Mouse (Mus musculus): ENCODE data around the gene Olfr826. TPM values are rescaled to one million over a fixed set of nuclear protein-coding genes. Genes with fewer than 3 reads are reported as not detected.
A peak's percentile ranks its signal among the peaks of the same experiment; 100 is the strongest.
"Not testable (repeated sequence)": the region's sequence is repeated elsewhere in the genome, so short reads cannot be mapped to it uniquely, and the experiment has no call there.

Olfr826 gene
- polyA plus RNA-seq (2016; fragmentation: Nextera tagmentation; extraction: Ambion mirVana), result not detected in 2 replicates

DNA sequence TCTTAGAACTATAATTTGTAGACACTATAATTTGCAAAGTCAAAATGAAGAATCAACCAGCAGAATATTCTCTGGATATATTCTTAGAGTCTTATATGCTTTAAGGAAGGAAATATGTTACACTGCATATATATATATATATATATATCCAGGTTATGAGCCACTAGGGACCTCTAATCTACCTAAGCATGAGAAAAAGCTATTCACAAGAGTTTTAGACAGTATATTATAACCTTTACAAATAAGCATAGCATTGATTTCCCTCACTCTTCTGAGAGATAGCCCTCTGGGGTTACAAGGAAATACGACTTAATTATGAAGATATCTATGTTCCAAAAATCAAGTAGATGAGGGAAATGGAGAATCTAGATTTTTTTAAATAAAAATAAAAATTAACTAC is at the start of gene Olfr826:
Gene Olfr826, minus strand, starts transcription at position 101 of the 400 bp plus-strand sequence.
- whole genome bisulfite sequencing, result 80% methylated on average over 1 of the region's 1 CpGs
- H3K27me3 ChIP-seq (ENCODE audit: insufficient read depth, poor library complexity, severe bottlenecking), result no peaks in the 10 kb centered on the region
- no peak within 1 kb of the TSS for H3K27ac ChIP-seq
- no peaks in the 10 kb centered on the region for H3K9me3 ChIP-seq
- H3K4me1 ChIP-seq (replicated peaks), result no peaks in the 10 kb centered on the region
- no peak within 1 kb of the TSS for H3K4me3 ChIP-seq
- DNase-seq (ENCODE audit: low spot score), result no peak
- no peaks in the 10 kb centered on the region for H3K36me3 ChIP-seq

DNA sequence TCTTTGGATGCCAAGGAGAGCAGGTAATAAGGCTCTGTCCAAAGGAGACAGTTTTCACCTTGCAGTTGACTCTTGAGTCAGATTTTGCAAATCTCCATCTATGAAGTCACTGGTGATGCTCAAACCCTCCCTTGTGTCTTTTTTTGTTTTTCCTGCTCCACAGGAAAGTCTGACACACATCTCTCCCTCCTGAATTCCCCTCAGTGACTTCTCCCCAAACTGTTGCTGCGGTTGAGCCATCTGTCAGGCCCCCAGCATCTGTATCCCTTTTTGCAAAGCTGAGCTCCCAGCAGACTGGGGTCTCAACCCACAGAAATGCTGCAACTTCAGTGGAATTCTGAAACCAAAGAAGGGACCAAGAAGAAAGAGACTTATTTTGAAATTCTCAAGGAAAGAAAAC is 48.1 kb upstream of the Olfr826 start:
- Histone ChIP-seq H3K4me3 (no peak overlapping the region), H3K36me3 (no peaks in the 10 kb centered on the region), H3K4me1 (replicated peaks) (peaks cover 8% of the 10 kb centered on the region), H3K9me3 (no peaks in the 10 kb centered on the region), H3K27me3 (ENCODE audit: insufficient read depth, poor library complexity, severe bottlenecking) (no peaks in the 10 kb centered on the region), H3K27ac (no peak overlapping the region)
- WGBS, result 72% methylated on average over 1 of the region's 1 CpGs
- no peak for DNase-seq (ENCODE audit: low spot score)

DNA sequence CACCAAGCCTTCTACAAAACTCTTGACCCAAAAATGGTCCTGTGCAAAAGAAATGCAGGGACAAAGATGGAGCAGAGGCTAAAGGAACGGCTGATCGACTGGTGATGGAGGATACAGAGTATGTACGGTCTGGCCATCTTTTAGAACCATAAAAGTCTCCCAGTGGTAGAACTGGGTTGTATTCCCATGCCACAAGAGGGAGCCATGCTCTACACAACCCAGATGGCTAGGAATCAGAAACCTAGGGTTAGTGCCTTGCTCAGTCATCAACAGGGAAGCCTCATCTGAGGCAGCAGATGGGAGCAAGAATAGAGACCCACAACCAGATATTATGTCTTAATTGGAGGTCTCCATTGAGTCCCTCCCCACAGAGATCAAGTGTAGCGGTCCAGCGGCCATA is 45.6 kb upstream of the Olfr826 start:
- no peak overlapping the region for H3K4me3 ChIP-seq
- WGBS, result 91% methylated on average over 5 of the region's 5 CpGs
- peaks cover 3% of the 10 kb centered on the region for H3K4me1 ChIP-seq (replicated peaks)
- no peaks in the 10 kb centered on the region for H3K27me3 ChIP-seq (ENCODE audit: insufficient read depth, poor library complexity, severe bottlenecking)
- H3K9me3 ChIP-seq, result no peaks in the 10 kb centered on the region
- DNase-seq (ENCODE audit: low spot score), result peak; percentile 5
- H3K36me3 ChIP-seq, result no peaks in the 10 kb centered on the region
- no peak overlapping the region for H3K27ac ChIP-seq

DNA sequence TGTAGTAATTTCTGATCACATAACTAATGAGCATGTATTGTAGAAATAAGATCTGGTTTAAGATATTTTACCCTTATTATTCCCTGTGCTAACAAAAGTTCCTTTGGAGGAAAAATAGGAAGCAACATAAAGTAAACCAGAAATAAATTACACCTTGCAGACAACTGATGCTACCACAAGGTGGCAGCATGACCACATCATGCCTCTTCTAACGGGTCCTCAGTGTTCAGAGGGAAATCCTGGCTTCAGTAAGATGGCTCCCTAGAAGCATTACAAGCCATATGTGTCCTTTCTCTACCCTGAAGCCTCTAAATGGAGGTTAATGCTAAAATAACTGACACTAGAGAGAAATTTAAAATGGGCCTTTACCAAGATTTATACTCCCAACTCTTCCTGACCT is 44.3 kb upstream of the Olfr826 start:
- no peak overlapping the region for H3K4me3 ChIP-seq
- H3K9me3 ChIP-seq, result no peaks in the 10 kb centered on the region
- H3K27ac ChIP-seq, result no peak overlapping the region
- H3K27me3 ChIP-seq (ENCODE audit: insufficient read depth, poor library complexity, severe bottlenecking), result no peaks in the 10 kb centered on the region
- 2% methylated on average over 1 of the region's 1 CpGs for WGBS
- DNase-seq (ENCODE audit: low spot score), result peak; percentile 58
- no peaks in the 10 kb centered on the region; the same call in 1 of the 2 replicates for H3K4me1 ChIP-seq (replicated peaks)
- H3K36me3 ChIP-seq, result no peaks in the 10 kb centered on the region

DNA sequence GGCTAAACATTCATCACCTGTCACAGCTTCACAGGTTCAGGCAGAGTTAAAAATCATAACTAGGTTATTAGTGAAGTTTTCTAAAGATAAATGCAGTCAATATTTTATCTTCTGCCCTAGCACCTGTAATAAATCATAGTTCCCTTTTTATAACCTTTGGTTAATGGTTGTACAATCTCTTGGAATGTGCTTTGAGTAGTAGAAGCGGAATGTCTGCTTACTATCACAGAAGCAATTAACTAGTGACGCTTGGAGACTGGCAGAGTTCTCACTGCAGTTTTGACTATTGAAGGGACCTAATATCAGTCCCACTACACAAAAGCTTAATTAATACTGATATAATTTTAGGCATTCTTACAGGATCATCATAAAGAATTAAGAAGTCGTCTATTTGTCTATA is 41.0 kb upstream of the Olfr826 start:
- WGBS, result 87% methylated on average over 3 of the region's 3 CpGs
- DNase-seq (ENCODE audit: low spot score), result no peak
- no peaks in the 10 kb centered on the region for H3K9me3 ChIP-seq
- no peaks in the 10 kb centered on the region for H3K36me3 ChIP-seq
- H3K4me3 ChIP-seq, result no peak overlapping the region
- H3K27me3 ChIP-seq (ENCODE audit: insufficient read depth, poor library complexity, severe bottlenecking), result no peaks in the 10 kb centered on the region
- H3K27ac ChIP-seq, result no peak overlapping the region
- no peaks in the 10 kb centered on the region for H3K4me1 ChIP-seq (replicated peaks)

DNA sequence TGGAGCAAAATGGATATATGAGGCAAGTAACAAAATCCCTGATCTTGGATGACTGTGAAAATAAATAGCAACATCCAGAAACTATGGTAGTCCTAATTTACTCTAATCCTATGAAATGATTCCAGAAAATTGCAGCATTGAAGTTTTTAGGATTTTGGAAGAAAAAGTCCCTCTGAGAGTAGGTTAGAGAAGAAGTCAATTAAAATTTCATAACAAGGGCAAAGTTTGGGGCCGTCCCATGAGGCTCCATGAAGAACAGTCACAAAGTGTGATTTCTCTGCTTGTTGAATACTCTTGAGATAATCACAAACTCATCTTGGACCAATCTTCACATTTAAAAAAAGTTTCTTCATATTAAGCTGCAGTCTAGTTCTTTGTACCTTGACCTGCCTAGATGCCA is 30.3 kb upstream of the Olfr826 start, which contains the start of gene Olfr827:
Gene Olfr827, minus strand, starts transcription at position 101 of the 400 bp plus-strand sequence.
- H3K27ac ChIP-seq, result no peak within 1 kb of the TSS
- H3K27me3 ChIP-seq (ENCODE audit: insufficient read depth, poor library complexity, severe bottlenecking), result no peaks in the 10 kb centered on the region
- no peaks in the 10 kb centered on the region for H3K36me3 ChIP-seq
- no peaks in the 10 kb centered on the region for H3K4me1 ChIP-seq (replicated peaks)
- H3K4me3 ChIP-seq, result no peak within 1 kb of the TSS
- 96% methylated on average over 1 of the region's 1 CpGs for WGBS
- no peaks in the 10 kb centered on the region for H3K9me3 ChIP-seq
- DNase-seq (ENCODE audit: low spot score), result no peak

DNA sequence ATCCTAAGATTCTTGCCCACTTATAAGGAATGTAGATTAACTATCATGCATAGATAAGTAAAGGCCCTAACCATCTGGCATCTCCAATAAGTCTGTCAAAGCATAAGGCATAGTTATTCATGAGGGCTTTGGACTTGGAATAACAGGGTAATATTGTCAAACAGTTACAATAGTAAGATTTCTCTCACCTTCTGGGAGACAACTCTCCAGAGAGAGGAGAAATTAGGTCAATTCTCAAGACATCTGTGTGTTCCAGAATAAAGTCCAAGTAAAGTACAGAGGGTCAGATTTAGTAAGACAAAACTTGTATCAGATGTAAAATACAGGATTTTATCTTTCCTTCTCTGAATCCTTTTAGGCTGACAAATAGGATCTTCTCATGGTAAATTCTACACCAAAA is 17.3 kb downstream of the Olfr826 start, which contains the start of gene Olfr825:
Gene Olfr825, minus strand, starts transcription at position 101 of the 400 bp plus-strand sequence.
- H3K4me3 ChIP-seq, result no peak within 1 kb of the TSS
- H3K36me3 ChIP-seq, result no peaks in the 10 kb centered on the region

DNA sequence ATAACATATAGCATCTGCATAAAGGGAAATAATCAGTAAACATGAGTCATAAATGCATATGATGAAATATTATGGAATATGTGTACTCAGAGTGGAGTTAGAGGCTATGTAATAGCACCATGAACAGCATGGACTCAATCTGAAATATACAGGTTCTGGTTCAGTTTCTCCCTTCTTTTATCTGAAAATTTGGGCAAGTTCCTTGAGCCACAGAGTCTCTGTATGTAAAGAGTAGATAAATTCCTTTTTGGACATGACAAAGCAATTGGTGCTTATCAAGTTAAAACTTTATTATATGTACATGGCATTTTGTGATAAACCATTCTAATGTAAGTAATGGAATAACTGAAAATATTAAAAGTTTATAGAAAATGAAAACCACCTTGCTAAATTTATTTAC is 18.8 kb downstream of the Olfr826 start:
- Histone ChIP-seq H3K27ac (no peak overlapping the region), H3K4me1 (replicated peaks) (no peaks in the 10 kb centered on the region)
- no peak for DNase-seq (ENCODE audit: low spot score)

More for the DNA sequence above, 17.3 kb downstream of the Olfr826 start, which contains the start of gene Olfr825:
- no peak for DNase-seq (ENCODE audit: low spot score)
- Histone ChIP-seq H3K27me3 (ENCODE audit: insufficient read depth, poor library complexity, severe bottlenecking) (no peaks in the 10 kb centered on the region), H3K27ac (no peak within 1 kb of the TSS), H3K4me1 (replicated peaks) (no peaks in the 10 kb centered on the region), H3K9me3 (no peaks in the 10 kb centered on the region)

DNA sequence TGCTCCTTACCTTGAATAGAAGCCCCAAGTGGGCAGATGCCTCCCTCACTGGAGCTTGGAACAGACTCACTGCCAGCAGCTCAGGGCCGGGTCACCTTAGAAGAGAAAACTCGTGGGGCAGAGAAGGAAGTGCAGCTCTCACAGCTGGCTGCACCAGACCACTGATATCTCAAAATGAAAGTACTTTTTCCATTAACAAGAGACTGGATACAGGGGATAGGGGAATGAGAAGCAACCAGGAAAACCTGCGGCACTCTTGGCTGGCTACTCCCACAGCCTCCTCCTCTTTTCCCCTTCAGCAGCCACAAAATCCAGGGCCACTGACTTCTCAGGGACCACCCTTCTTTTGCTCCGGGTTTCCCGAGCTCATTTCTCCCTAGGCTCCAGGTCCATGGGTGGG is 39.9 kb downstream of the Olfr826 start:
- no peak overlapping the region for H3K4me3 ChIP-seq
- no peak overlapping the region for H3K27ac ChIP-seq

More for the DNA sequence above, 18.8 kb downstream of the Olfr826 start:
- H3K4me3 ChIP-seq, result no peak overlapping the region
- no peaks in the 10 kb centered on the region for H3K36me3 ChIP-seq
- H3K27me3 ChIP-seq (ENCODE audit: insufficient read depth, poor library complexity, severe bottlenecking), result no peaks in the 10 kb centered on the region
- H3K9me3 ChIP-seq, result no peaks in the 10 kb centered on the region

DNA sequence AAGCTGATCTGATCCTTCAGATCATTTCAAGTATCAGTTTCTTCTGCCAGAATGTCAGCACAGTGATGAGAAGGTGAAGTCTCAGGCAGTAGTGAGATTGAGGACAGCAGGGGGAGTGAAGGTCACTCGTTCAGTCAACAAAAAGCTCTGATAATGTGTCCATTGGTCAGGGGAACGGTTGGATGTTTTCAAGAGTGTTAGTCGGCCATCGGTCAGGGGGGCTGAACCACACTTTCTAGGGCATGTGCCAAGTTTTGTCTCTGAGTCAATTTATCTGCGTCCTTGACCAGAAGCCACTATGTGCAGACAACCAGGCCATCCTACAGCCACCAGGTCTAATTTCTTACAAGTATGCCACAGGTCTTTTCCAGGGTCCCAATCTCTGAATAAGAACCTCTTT is 41.5 kb downstream of the Olfr826 start:
- 91% methylated on average over 5 of the region's 5 CpGs for WGBS
- not testable (repeated sequence) for H3K4me1 ChIP-seq (replicated peaks); H3K36me3 ChIP-seq; H3K4me3 ChIP-seq; H3K27me3 ChIP-seq (ENCODE audit: insufficient read depth, poor library complexity, severe bottlenecking); H3K9me3 ChIP-seq; H3K27ac ChIP-seq; DNase-seq (ENCODE audit: low spot score)

More for the DNA sequence above, 39.9 kb downstream of the Olfr826 start:
- H3K27me3 ChIP-seq (ENCODE audit: insufficient read depth, poor library complexity, severe bottlenecking), result no peaks in the 10 kb centered on the region
- H3K4me1 ChIP-seq (replicated peaks), result no peaks in the 10 kb centered on the region
- H3K9me3 ChIP-seq, result no peaks in the 10 kb centered on the region
- no peak for DNase-seq (ENCODE audit: low spot score)
- WGBS, result 80% methylated on average over 5 of the region's 5 CpGs
- no peaks in the 10 kb centered on the region for H3K36me3 ChIP-seq

DNA sequence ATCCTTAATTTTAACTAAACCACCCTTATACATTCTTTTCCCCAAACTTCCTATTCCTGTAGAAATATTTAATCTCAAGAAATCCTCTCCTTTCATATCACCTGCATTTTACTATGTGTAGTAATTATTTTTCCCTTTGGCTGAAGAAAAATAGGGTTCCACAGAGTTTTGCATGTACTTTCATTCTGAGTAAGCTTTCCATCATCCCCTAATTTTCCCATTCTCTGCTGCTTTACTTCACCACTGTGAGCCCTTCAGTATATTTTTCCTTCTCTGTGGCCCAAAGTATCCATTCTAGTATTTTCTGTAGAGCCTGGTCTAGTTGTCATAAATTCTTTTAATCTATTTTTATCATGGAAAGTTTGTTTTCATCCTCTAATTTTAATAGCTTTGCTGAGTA is 49.2 kb downstream of the Olfr826 start:
- Histone ChIP-seq H3K27ac (no peak overlapping the region), H3K9me3 (no peaks in the 10 kb centered on the region), H3K36me3 (no peaks in the 10 kb centered on the region), H3K27me3 (ENCODE audit: insufficient read depth, poor library complexity, severe bottlenecking) (no peaks in the 10 kb centered on the region), H3K4me3 (no peak overlapping the region), H3K4me1 (replicated peaks) (no peaks in the 10 kb centered on the region)
- DNase-seq (ENCODE audit: low spot score), result no peak

DNA sequence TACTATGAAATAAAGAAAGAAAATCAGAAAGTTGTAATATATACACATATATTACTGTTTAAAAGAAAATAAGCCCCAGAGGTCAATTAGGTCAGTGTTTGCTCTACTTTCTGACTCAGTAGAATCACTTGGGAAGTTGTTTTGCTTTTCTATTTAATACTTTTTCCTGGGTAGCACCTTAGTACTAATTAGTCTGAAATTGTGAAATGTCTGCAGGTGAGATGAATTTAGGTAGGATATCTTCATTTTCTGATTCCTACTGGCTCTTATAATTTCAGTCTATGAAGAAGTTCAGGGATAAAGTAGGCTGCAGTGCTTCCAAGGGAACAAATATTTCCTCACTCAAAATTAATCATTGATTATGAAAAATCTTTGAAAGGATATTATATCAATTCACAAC is 54.1 kb downstream of the Olfr826 start, which contains the start of gene Olfr824:
Gene Olfr824, minus strand, starts transcription at position 101 of the 400 bp plus-strand sequence.
- H3K27me3 ChIP-seq (ENCODE audit: insufficient read depth, poor library complexity, severe bottlenecking); H3K27ac ChIP-seq; H3K36me3 ChIP-seq; H3K4me3 ChIP-seq; DNase-seq (ENCODE audit: low spot score); H3K4me1 ChIP-seq (replicated peaks); H3K9me3 ChIP-seq: not testable (repeated sequence)

All from hindbrain, embryonic 10.5 days (tissue).